Mouse (Mus musculus) midbrain, postnatal 0 days (tissue): ENCODE data around the gene Jag2. TPM values are rescaled to one million over a fixed set of nuclear protein-coding genes. Genes with fewer than 3 reads are reported as not detected.

Experiments used
- ATAC-seq: fragments of 200-750 bp; cut with Nextera tagmentation; 2 replicates; pipeline ENCODE4 v1.8.0; 2017; ENCODE audit warnings: moderate number of reproducible peaks, mild to moderate bottlenecking, moderate TSS enrichment, moderate library complexity; ENCODE audit not compliant: low FRiP score
- DNase-seq: peaks from one replicate; pipeline ENCODE4 v3.0.0-alpha.2; 2015; ENCODE audit warnings: low spot score
- H3K27ac ChIP-seq: fragments of 300-500 bp; sonication (generic); 2 replicates; pipeline ENCODE4 v1.5.1; 2014; ENCODE audit warnings: low read depth, mild to moderate bottlenecking, low read length, mixed read lengths
- H3K27me3 ChIP-seq: fragments of 300-500 bp; sonication (generic); 2 replicates; pipeline ENCODE4 v1.6.1; 2014; ENCODE audit warnings: low read length, control low read depth, mixed read lengths; ENCODE audit not compliant: insufficient read depth
- H3K36me3 ChIP-seq: fragments of 300-500 bp; sonication (generic); 2 replicates; pipeline ENCODE4 v1.6.1; 2014; ENCODE audit warnings: low read length, control low read depth, mixed read lengths; ENCODE audit not compliant: insufficient read depth
- H3K4me1 ChIP-seq: fragments of 300-500 bp; sonication (generic); 2 replicates; pipeline ENCODE4 v1.6.1; 2014; ENCODE audit warnings: mild to moderate bottlenecking, control low read depth, antibody characterized with exemption, low read length, mixed read lengths; ENCODE audit not compliant: insufficient read depth
- H3K4me2 ChIP-seq: fragments of 300-500 bp; sonication (generic); 2 replicates; pipeline ENCODE4 v1.6.1; 2014; ENCODE audit warnings: low read depth, mild to moderate bottlenecking, low read length, mixed read lengths; ENCODE audit not compliant: poor library complexity, severe bottlenecking
- H3K4me3 ChIP-seq: fragments of 300-500 bp; sonication (generic); 2 replicates; pipeline ENCODE4 v1.5.1; 2014; ENCODE audit warnings: low read depth, mild to moderate bottlenecking, low read length, moderate library complexity
- H3K9ac ChIP-seq: fragments of 300-500 bp; sonication (generic); replicated peaks from 2 replicates; pipeline ENCODE4 v1.6.1; 2014; ENCODE audit warnings: mild to moderate bottlenecking, low read length, moderate library complexity, mixed read lengths; ENCODE audit not compliant: poor library complexity, severe bottlenecking
- H3K9me3 ChIP-seq: fragments of 300-500 bp; sonication (generic); 2 replicates; pipeline ENCODE4 v1.6.1; 2016; ENCODE audit warnings: low read length, control low read depth
- CTCF ChIP-seq: IDR thresholded peaks from 2 replicates; pipeline ENCODE4 v1.5.1; 2016; ENCODE audit warnings: antibody characterized with exemption, mild to moderate bottlenecking
- WGBS: fragments of 180-500 bp; shearing (Covaris S2); extraction: QIAGEN DNeasy Blood & Tissue Kit; methylation state at CpG from one replicate; pipeline ENCODE4 v1.1.7; 2014; 5-methylcytosine and 5-hydroxymethylcytosine counted together
- polyA plus RNA-seq: library from polyadenylated mRNA; unstranded; fragments of >200 nt; fragmentation: Nextera tagmentation; extraction: Ambion mirVana; gene quantifications from 2 replicates; pipeline ENCODE4 v1.2.1, GENCODE M21; 2015
- total RNA-seq: library from RNA; depleted of rRNA; stranded (reverse); fragments of >200 nt; gene quantifications from 2 replicates; pipeline ENCODE4 v1.2.3, GENCODE M21; 2014

The Jag2 gene
- total and polyA plus RNA-seq, 2 experiments from 2014 or later = 12.1 to 94.6 TPM

DNA sequence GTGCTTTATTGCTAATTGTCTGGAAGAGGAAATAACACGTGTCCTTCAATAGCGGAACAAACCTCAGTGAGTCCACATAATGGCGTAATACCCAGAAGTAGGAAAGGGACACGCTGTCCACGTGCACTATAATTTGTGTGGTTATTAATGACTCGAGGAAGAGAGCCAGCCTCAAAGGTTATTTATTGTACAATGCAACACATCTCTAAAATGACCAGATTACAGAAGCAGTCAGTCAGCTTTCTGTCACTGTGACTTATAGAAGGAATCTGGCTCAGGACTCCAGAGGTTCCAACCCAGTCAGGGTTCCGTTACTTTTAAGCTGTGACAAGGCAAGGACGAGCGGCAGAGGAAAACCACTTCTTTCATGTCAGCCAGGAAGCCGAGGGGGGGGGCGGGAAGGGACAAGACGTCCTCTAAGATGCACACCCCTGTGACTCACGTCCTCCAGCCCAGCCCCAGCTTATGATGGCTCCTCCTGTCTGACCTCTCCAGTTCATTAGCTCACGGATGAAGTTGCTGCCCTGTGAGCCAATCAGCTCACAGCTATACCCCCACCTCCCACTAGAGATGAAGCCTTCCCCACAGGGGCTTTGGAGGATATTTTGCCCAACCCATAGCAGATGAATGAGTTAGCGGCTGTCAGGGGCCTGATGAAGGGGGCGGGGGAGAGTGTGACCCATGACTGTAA is 31.9 kb downstream of the Jag2 start:
- DNase-seq = peak; percentile 69
- no peak overlapping the region for H3K9ac ChIP-seq
- H3K27ac ChIP-seq = no peak overlapping the region
- 0 out of 2 replicates have a peak, but pooled peaks cover 2% of the 10 kb centered on the region for H3K4me1 ChIP-seq
- TF ChIP-seq CTCF = no peak
- 34% methylated on average over 16 of the region's 16 CpGs for WGBS
- H3K4me2 ChIP-seq = peak overlapping the region; percentile 27
- no peaks in the 10 kb centered on the region for H3K27me3 ChIP-seq
- no peaks in the 10 kb centered on the region for H3K9me3 ChIP-seq
- no peaks in the 10 kb centered on the region for H3K36me3 ChIP-seq
- H3K4me3 ChIP-seq = peak overlapping the region; percentile 2; the same call in 1 of the 2 replicates
- ATAC-seq = peak; percentile 47; the same call in 1 of the 2 replicates

- Histone ChIP-seq H3K4me1 (0 out of 2 replicates have a peak, but pooled peaks cover 2% of the 10 kb centered on the region), H3K27ac (no peak overlapping the region), H3K4me2 (no peak overlapping the region), H3K36me3 (no peaks in the 10 kb centered on the region), H3K27me3 (no peaks in the 10 kb centered on the region), H3K9me3 (no peaks in the 10 kb centered on the region), H3K9ac (no peak overlapping the region), H3K4me3 (no peak overlapping the region)
- 78% methylated on average over 4 of the region's 4 CpGs for WGBS
- ATAC-seq (no peak), DNase-seq (no peak)
- TF ChIP-seq CTCF = no peak
These were observed 34.6 kb downstream of the Jag2 start for GRCm38 (mm10) chr12:112894969-112895368.

DNA sequence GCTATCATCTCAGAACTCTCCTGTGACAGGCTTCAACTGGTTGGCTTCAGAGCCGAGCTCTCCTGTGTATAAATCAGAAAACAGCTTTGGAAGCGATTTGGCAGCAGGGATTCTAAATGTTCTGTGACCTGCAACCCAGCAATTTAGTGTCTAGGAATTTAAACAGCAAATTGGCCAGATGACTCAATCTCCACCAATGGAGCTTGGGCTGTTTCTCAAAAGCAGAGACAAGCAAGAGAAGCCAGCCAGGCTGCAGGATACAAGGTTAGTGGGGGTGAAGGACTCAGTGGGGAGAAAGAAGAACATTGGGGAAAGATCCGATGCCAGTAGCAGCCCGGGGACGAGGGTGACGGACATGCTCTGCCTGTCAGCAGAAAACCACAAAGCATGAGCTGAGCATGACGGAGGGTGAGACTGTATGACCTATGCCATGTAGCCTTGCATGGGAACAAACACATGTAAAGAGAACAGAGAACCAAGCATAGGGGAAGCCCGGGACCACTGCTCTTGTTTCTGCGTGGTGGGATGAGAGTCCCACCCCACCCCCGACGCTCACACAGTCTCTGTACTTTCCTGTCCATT is 35.2 kb downstream of the Jag2 start:
- H3K4me3 ChIP-seq = no peak overlapping the region
- H3K27ac ChIP-seq = no peak overlapping the region
- H3K36me3 ChIP-seq = no peaks in the 10 kb centered on the region
- no peak overlapping the region for H3K4me2 ChIP-seq
- no peak for TF ChIP-seq CTCF
- H3K27me3 ChIP-seq = no peaks in the 10 kb centered on the region
- DNase-seq (no peak), ATAC-seq (no peak)
- H3K9ac ChIP-seq = no peak overlapping the region
- H3K4me1 ChIP-seq = 0 out of 2 replicates have a peak, but pooled peaks cover 2% of the 10 kb centered on the region
- WGBS = 73% methylated on average over 11 of the region's 11 CpGs
- H3K9me3 ChIP-seq = no peaks in the 10 kb centered on the region

DNA sequence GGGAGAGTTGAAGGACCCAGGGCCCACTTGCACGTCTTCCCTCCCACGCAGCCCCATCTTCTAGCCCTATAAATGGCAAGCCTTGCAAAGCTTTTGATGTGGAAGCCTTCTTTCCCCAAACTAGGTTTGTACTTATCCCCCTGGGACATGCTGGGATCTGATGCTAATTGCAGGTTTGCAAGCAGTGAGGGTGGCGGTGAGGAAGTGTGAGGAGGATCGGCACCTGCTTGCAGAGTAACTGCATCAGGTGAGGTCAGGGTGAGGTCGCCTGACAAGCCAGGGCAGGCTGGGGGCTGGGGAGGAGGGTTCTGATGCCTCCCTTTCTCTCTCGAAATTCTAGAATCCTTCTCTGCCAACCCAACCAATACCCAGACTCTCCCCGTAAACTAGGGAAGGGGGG is 44.1 kb downstream of the Jag2 start:
- Histone ChIP-seq H3K36me3 (no peaks in the 10 kb centered on the region), H3K4me3 (no peak overlapping the region), H3K4me1 (no peaks in the 10 kb centered on the region), H3K4me2 (no peak overlapping the region), H3K9ac (no peak overlapping the region), H3K9me3 (no peaks in the 10 kb centered on the region), H3K27ac (no peak overlapping the region), H3K27me3 (no peaks in the 10 kb centered on the region)
- 70% methylated on average over 7 of the region's 7 CpGs for WGBS
- DNase-seq (no peak), ATAC-seq (no peak)
- TF ChIP-seq CTCF = no peak

- Histone ChIP-seq H3K9ac (no peak overlapping the region), H3K4me1 (peaks cover 3% of the 10 kb centered on the region; the same call in 1 of the 2 replicates), H3K9me3 (no peaks in the 10 kb centered on the region), H3K4me3 (no peak overlapping the region), H3K36me3 (no peaks in the 10 kb centered on the region), H3K27ac (no peak overlapping the region), H3K27me3 (peaks cover 30% of the 10 kb centered on the region), H3K4me2 (no peak overlapping the region)
- TF ChIP-seq CTCF = no peak
- ATAC-seq (no peak), DNase-seq (no peak)
- 72% methylated on average over 6 of the region's 6 CpGs for WGBS
These were observed 48.2 kb downstream of the Jag2 start for GRCm38 (mm10) chr12:112881301-112881815.

GRCm38 (mm10) chr12:112880661-112881060 is 48.9 kb downstream of the Jag2 start:
- no peak for DNase-seq
- Histone ChIP-seq H3K27me3 (peaks cover 37% of the 10 kb centered on the region), H3K4me1 (peaks cover 3% of the 10 kb centered on the region; the same call in 1 of the 2 replicates), H3K9ac (no peak overlapping the region), H3K4me2 (no peak overlapping the region), H3K27ac (no peak overlapping the region), H3K9me3 (no peaks in the 10 kb centered on the region), H3K36me3 (no peaks in the 10 kb centered on the region), H3K4me3 (no peak overlapping the region)
- TF ChIP-seq CTCF = no peak
- ATAC-seq = no peak
- 81% methylated on average over 4 of the region's 4 CpGs for WGBS
